Mouse (Mus musculus): ENCODE measurements around the gene Ahctf1. TPM values are rescaled to one million over a fixed set of nuclear protein-coding genes. Genes with fewer than 3 reads are reported as not detected.
"Not testable (repeated sequence)": the region's sequence is repeated elsewhere in the genome, so short reads cannot be mapped to it uniquely, and the experiment has no call there.

Ahctf1 gene
- polyA plus RNA-seq, 1 experiment from 2014 or later: 17.5 TPM

DNA sequence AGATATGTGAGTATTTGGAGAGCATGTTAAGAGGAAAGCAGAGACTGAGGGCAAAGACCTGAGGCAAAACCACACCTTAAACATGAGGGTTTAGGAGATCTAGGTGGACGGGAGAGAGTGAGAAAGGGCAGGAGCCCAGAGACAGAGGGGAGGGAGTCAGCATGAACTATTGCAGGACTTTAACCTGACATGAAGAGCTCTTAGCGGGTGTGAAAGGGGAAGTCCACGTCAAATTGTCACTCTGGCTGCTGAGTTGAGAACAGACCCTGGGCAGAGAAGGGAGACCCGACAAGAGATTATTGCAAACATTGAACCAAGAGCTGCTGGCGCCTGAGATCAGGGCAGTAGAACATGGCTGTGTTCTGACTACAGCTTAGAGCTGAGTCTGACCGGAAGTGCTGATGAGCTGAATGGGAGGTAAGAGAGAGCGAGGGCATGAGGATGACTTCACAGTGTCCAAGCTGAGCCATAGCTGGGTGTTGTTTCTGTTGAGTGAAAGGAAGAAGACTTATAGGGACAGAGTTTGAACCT, 29.3 kb upstream of the Ahctf1 start:
- no peaks in the 10 kb centered on the region for H3K27me3 ChIP-seq
- no peak overlapping the region for H3K27ac ChIP-seq (replicated peaks)
- H3K4me1 ChIP-seq (replicated peaks): no peaks in the 10 kb centered on the region
- peaks cover 13% of the 10 kb centered on the region for H3K9me3 ChIP-seq
- H3K36me3 ChIP-seq: no peaks in the 10 kb centered on the region
- no peak overlapping the region for H3K4me3 ChIP-seq
- no peak overlapping the region for H3K9ac ChIP-seq
- no peak for ATAC-seq (ENCODE audit: low read depth)
- 85% methylated on average over 7 of the region's 7 CpGs for WGBS
- H3K4me2 ChIP-seq: no peak overlapping the region

DNA sequence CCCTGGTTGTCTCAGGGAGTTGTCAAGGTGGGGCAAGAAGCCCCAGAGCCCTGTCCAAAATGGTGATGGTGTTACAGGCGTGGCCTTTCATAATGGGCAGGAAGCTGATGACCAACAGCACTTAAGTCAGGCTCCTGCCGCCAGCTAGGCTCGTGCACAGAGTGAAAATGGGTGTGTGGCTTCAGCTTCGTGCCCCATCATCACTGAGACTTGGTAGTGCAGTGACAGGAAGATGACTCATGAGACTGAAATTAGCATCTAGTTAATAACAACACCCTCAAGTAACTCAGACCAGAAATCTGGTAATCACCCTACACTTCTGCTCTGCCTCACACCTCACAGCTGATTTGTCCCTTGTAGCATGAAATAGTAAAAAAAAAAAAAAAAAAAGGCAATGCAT, 25.4 kb upstream of the Ahctf1 start:
- no peaks in the 10 kb centered on the region for H3K4me1 ChIP-seq (replicated peaks)
- no peak overlapping the region for H3K9ac ChIP-seq
- H3K36me3 ChIP-seq: no peaks in the 10 kb centered on the region
- no peaks in the 10 kb centered on the region for H3K9me3 ChIP-seq
- H3K4me3 ChIP-seq: no peak overlapping the region
- H3K4me2 ChIP-seq: no peak overlapping the region
- ATAC-seq (ENCODE audit: low read depth): no peak
- WGBS: 85% methylated on average over 4 of the region's 4 CpGs
- H3K27me3 ChIP-seq: no peaks in the 10 kb centered on the region
- H3K27ac ChIP-seq (replicated peaks): no peak overlapping the region

DNA sequence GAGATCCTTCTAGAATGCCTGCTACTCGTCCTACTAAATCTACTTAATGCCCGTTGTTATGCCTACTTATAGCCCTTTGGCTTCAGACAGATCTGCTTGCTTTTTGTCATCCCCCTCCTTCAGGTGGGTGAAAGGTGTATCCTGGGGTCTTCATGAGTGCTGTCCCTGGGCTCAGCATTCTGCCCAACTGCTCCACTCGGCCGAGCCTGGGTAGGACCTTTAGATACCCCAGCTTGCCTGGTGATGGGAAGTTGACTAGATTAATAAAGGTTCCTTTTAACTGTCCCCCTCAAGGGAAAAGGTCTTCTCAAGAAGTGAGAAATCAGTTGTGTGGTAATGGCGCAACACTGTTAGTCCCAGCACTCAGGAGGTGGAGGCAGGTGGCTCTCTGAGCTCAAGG, 24.6 kb upstream of the Ahctf1 start:
- Histone ChIP-seq H3K36me3 (no peaks in the 10 kb centered on the region), H3K27me3 (no peaks in the 10 kb centered on the region)
- 94% methylated on average over 5 of the region's 5 CpGs for WGBS

DNA sequence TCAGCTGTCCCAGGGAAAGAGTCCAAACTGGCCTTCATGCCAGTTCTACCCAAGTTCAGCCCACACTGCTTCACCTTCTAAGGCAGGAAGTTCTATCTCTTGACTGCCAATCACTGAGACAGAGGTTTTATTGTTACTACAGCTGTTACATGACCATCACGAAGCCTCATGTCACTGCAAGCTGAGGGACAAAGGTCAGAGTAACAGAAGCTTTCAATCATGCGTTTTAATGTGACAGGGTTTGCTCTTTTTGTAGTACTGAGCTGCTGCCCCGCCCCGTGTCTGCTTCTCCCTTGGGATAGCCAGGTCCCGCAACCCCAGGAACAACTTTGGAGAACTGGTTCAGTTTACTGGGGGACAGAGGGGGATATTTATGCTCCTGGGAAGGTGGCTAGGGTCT, 21.1 kb upstream of the Ahctf1 start:
- no peak overlapping the region for H3K4me2 ChIP-seq
- no peak overlapping the region for H3K4me3 ChIP-seq
- no peaks in the 10 kb centered on the region for H3K36me3 ChIP-seq
- no peaks in the 10 kb centered on the region for H3K4me1 ChIP-seq (replicated peaks)
- no peak overlapping the region for H3K27ac ChIP-seq (replicated peaks)
- 0 out of 2 replicates have a peak, but pooled peaks cover 3% of the 10 kb centered on the region for H3K9me3 ChIP-seq
- no peak for ATAC-seq (ENCODE audit: low read depth)
- no peak overlapping the region for H3K9ac ChIP-seq
- WGBS: 74% methylated on average over 5 of the region's 5 CpGs
- H3K27me3 ChIP-seq: no peaks in the 10 kb centered on the region

More for the DNA sequence above, 24.6 kb upstream of the Ahctf1 start:
- no peak for ATAC-seq (ENCODE audit: low read depth)
- H3K4me2 ChIP-seq: no peak overlapping the region
- no peaks in the 10 kb centered on the region for H3K4me1 ChIP-seq (replicated peaks)
- no peak overlapping the region for H3K4me3 ChIP-seq
- H3K27ac ChIP-seq (replicated peaks): no peak overlapping the region
- H3K9ac ChIP-seq: no peak overlapping the region
- no peaks in the 10 kb centered on the region for H3K9me3 ChIP-seq

DNA sequence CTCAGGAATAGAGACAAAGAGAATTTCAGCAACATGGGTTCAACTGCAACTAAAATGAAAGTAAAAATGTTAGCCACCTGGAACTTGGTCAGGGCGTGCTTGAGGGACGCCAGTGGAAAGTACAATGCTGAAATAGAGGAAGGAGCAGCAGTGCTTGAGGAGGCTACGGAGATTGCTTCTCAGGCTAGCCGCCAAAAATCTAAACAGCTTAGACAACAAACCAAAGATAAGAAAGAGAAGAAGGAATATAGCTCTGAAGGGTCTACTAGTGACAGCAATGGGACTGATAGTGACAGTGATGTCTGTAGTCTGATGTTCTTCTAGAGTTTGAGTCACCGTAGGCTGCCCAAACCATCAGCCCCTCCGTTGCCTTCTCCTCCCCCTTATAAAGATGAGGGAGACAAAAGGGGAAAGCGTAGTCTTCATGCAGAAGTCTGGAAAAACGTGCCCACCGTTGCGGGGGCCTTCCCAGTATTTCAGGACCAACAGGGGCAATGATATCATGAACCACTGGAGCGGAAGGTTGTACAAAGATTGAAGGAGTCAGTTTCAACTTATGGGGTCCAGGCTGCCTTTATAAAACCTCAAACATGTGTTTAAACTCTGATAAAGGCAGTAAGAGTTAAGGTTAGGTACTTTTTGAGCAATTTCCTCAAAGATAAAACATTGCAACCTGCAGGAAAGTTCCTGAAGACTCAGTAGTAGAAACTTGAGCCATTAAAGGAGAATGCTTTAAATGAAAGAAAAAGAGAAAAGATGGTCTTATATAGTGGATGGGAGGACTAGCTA, 15.2 kb upstream of the Ahctf1 start:
- H3K4me1 ChIP-seq (replicated peaks); H3K27me3 ChIP-seq; ATAC-seq (ENCODE audit: low read depth); H3K9me3 ChIP-seq; H3K4me3 ChIP-seq; H3K36me3 ChIP-seq; H3K27ac ChIP-seq (replicated peaks); H3K9ac ChIP-seq; H3K4me2 ChIP-seq: not testable (repeated sequence)
- WGBS: 92% methylated on average over 11 of the region's 11 CpGs

DNA sequence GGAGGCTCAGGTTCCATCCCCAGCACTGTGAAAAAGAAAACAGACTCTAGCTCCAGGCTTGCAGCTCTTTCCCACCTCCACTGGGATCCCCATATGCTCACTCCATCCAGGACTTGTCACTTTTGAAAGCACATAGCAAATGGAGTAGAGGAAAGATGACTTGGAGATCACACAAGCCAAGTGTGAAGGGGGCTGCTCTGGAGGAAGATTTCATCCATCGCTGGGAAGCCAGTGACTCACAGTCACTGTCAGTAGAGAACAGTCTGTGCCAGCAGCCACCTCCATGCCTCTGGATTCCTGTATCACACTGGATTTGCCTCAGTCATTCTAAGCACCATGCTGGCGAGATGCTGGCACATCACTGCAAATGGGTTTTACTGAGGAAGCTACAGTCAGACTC, 11.1 kb upstream of the Ahctf1 start:
- Histone ChIP-seq H3K9ac (no peak overlapping the region), H3K27me3 (no peaks in the 10 kb centered on the region), H3K36me3 (no peaks in the 10 kb centered on the region), H3K4me2 (no peak overlapping the region), H3K27ac (replicated peaks) (no peak overlapping the region), H3K4me3 (no peak overlapping the region), H3K4me1 (replicated peaks) (no peaks in the 10 kb centered on the region), H3K9me3 (no peaks in the 10 kb centered on the region)
- no peak for ATAC-seq (ENCODE audit: low read depth)
- WGBS: 88% methylated on average over 2 of the region's 2 CpGs

DNA sequence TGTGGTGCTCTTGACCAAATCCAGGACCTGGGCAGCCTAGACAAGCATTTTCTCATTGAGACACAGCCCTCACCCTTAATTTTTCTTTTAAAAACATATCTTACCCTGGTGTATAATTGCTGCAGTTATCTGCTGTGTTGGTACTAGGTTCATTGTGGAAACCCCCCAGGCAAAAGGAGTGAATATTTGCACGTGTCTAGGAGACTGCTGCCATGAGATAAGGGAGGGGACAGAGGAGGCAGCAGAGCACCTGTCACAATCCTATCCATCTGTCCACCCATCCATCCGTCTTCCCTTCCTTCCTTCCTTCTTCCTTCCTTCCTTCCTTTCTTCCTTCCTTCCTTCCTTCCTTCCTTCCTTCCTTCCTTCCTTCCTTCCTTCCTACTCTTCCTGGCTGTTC, 9.9 kb upstream of the Ahctf1 start:
- Histone ChIP-seq H3K9ac (no peak overlapping the region), H3K27ac (replicated peaks) (no peak overlapping the region), H3K4me2 (no peak overlapping the region), H3K27me3 (no peaks in the 10 kb centered on the region), H3K4me3 (no peak overlapping the region), H3K4me1 (replicated peaks) (no peaks in the 10 kb centered on the region), H3K36me3 (no peaks in the 10 kb centered on the region), H3K9me3 (no peaks in the 10 kb centered on the region)
- WGBS: 62% methylated on average over 2 of the region's 2 CpGs
- no peak for ATAC-seq (ENCODE audit: low read depth)

DNA sequence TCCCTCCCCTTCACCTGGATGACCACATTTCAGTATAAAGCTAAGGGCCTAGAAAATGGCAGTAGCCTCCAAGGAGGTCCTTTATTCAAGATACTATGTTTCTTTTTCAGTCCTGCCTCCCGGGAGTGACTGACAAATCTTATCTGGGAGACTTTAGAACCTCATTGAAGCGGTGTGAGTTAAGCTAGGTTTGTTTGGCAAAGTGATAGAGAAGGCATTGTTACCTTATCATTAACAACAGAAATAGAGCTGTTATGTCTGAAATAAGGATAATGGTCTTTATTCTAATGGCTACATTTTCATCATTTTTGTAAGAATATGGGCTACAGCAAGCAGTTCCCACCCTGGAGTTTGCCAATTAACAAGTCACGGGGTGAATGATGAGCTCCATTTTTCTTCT, 4.8 kb upstream of the Ahctf1 start:
- no peak for ATAC-seq (ENCODE audit: low read depth)
- Histone ChIP-seq H3K4me2 (no peak overlapping the region), H3K9ac (no peak overlapping the region), H3K27me3 (no peaks in the 10 kb centered on the region), H3K4me1 (replicated peaks) (peaks cover 7% of the 10 kb centered on the region), H3K4me3 (no peak overlapping the region), H3K27ac (replicated peaks) (no peak overlapping the region), H3K36me3 (no peaks in the 10 kb centered on the region), H3K9me3 (no peaks in the 10 kb centered on the region)
- WGBS: 83% methylated on average over 3 of the region's 3 CpGs

DNA sequence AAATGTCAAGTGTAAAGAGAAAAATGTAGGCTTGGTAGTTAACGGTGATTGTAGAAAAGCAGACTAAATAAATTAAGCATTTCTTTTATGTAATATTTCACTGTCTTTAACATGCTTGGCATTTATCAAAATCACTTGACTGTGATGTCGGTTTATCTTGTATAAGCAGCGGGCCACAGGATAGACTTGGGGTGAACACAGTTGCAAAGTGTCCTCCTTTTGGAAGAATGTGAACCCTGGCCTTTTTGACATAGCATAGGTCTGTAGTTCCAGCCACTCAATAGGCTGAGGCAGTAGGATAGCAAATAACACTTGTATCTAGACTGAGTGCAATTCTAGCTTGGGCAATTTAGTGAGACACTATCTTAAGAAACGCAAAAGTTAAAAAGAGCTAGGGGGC, 4.0 kb upstream of the Ahctf1 start:
- no peaks in the 10 kb centered on the region for H3K36me3 ChIP-seq
- H3K4me3 ChIP-seq: no peak overlapping the region
- no peak overlapping the region for H3K27ac ChIP-seq (replicated peaks)
- H3K4me2 ChIP-seq: no peak overlapping the region
- 92% methylated on average over 4 of the region's 4 CpGs for WGBS
- H3K9me3 ChIP-seq: no peaks in the 10 kb centered on the region
- ATAC-seq (ENCODE audit: low read depth): no peak
- no peak overlapping the region for H3K9ac ChIP-seq
- peaks cover 10% of the 10 kb centered on the region for H3K4me1 ChIP-seq (replicated peaks)
- no peaks in the 10 kb centered on the region for H3K27me3 ChIP-seq

DNA sequence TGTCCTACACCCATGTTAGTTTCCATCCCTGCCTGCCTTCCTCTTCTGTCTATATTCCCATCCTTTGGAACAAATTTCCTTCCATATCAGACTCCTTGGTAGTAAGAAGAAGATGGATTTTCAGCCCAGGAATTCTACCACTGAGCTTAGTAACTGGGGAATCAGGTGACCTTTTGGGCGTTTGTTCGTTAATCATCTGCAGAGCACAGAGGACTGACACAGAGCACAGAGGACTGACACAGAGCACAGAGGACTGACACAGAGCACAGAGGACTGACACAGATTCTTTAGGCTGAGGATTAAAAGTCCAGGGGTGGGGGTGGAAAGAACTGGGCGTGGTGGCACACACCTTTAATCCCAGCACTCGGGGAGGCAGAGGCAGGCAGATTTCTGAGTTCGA, 2.3 kb upstream of the Ahctf1 start:
- Histone ChIP-seq H3K27me3 (no peaks in the 10 kb centered on the region), H3K27ac (replicated peaks) (no peak overlapping the region), H3K9ac (no peak overlapping the region), H3K4me2 (no peak overlapping the region), H3K36me3 (no peaks in the 10 kb centered on the region), H3K9me3 (no peaks in the 10 kb centered on the region), H3K4me3 (no peak overlapping the region), H3K4me1 (replicated peaks) (peaks cover 26% of the 10 kb centered on the region)
- ATAC-seq (ENCODE audit: low read depth): no peak
- 85% methylated on average over 5 of the region's 5 CpGs for WGBS

DNA sequence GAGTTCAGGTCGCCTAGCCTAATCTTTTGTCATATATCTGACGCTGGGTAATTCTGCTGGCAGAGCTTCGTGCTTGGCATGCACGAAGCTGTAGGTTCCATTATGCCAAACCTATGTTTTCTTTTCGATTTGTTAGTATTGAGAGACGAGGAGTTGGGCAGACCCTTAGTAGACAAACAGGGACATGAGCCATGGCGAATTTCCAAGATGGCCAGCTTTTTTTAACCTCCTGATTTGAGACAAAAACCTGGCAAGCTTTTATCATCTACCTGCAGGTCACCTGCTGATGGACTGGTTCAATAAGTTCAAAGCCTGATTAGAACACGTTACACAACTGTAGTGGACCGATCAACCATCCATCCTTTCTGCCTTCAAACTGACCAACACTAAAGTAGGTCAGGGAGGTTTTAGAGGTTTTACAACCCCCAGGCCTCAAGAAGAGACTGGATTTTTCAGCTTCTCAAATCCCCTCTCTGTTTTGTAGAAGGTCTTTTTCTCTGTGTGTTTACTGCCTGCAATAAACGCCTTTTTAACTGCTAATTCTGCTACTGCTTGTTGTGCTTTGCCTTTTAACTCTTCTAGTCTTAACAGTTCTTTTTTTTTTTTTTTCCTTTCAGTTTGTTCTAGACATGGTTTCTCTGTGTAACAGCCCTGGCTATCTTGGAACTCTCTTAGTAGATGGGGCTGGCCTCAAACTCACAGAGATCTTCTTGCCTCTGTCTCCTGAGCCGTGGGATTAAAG, 831 bp upstream of the Ahctf1 start:
- H3K4me2 ChIP-seq: peak overlapping the region; percentile 79
- H3K36me3 ChIP-seq: no peaks in the 10 kb centered on the region
- H3K4me1 ChIP-seq (replicated peaks): peaks cover 32% of the 10 kb centered on the region
- peak overlapping the region; percentile 68 for H3K4me3 ChIP-seq
- 19% methylated on average over 11 of the region's 11 CpGs for WGBS
- no peaks in the 10 kb centered on the region for H3K9me3 ChIP-seq
- H3K27ac ChIP-seq (replicated peaks): peak overlapping the region; percentile 50
- peak; percentile 3; the same call in 1 of the 2 replicates for ATAC-seq (ENCODE audit: low read depth)
- peak overlapping the region; percentile 51 for H3K9ac ChIP-seq
- no peaks in the 10 kb centered on the region for H3K27me3 ChIP-seq

DNA sequence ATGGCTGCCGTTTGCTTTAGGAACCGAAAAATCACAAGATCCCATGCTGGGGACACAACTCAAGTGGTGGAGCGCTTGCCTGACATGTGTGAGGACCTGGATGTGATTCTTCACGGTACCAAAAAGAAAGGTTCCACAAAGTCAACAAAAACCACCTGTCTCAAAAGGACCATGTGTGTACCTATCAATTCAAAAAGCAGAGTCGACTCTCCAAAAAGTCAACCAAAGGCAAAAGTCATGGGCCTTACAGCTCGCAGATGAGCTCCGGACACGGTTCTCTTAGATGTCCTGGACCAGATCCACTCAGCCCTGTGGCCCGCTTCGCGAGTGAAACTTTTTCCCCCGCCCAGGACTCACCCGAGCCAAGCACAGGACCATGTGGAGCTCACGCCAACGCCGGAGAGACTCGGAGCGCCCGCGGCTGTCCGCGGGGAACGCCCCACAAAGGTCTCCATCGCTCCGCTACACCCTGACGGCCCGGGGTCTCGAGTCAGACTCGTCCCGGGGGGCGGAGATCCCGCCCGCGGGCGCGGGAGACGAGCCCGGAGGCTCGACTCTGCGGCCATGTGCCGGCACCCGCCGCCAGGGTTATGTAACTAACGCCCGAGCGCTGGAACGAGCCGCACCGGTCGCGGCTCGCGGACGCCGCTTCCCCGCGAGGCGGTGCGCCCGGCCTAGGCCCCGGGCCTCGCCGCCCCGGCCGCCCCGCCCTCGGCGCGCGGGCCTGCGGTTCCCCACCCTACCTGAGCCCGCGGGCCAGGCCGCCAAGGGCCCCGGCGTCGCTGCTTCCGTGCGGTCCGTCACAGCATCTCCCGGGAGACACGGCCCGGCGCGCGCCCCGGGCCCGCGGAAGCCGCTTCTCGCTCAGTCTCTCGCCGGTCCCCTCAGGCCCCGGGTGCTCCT, 619 bp downstream of the Ahctf1 start, which contains the start of gene Gm10518:
TSS of gene Gm10518 (plus strand) at position 767 of the 903 bp plus-strand sequence.
- H3K36me3 ChIP-seq: peaks cover 11% of the 10 kb centered on the region
- peak within 1 kb of the TSS; percentile 79 for H3K4me2 ChIP-seq
- peak within 1 kb of the TSS; percentile 68 for H3K4me3 ChIP-seq
- no peaks in the 10 kb centered on the region for H3K9me3 ChIP-seq
- H3K27me3 ChIP-seq: no peaks in the 10 kb centered on the region
- ATAC-seq (ENCODE audit: low read depth): peak; percentile 75
- H3K9ac ChIP-seq: peak within 1 kb of the TSS; percentile 95
- H3K4me1 ChIP-seq (replicated peaks): peaks cover 32% of the 10 kb centered on the region
- peak within 1 kb of the TSS; percentile 96 for H3K27ac ChIP-seq (replicated peaks)
- WGBS: 1% methylated on average over 86 of the region's 94 CpGs

Data from neural tube, embryonic 13.5 days (tissue).